Mouse (Mus musculus) kidney, adult 2 months (tissue): ENCODE measurements around the gene Gm8947.
"Not testable (repeated sequence)": the region's sequence is repeated elsewhere in the genome, so short reads cannot be mapped to it uniquely, and the experiment has no call there.

ENCODE experiments used
- CTCF ChIP-seq: fragments of 200-500 bp; conservative IDR thresholded peaks from 2 replicates; pipeline ENCODE4 v1.5.1; 2011; ENCODE audit warnings: low read depth, mild to moderate bottlenecking, control low read depth, low read length, moderate library complexity, mixed read lengths; ENCODE audit not compliant: insufficient read depth, insufficient read length
- POLR2A ChIP-seq: fragments of 200-500 bp; IDR thresholded peaks from one replicate; pipeline ENCODE4 v1.6.1; 2011; ENCODE audit warnings: low read depth, low read length, control low read depth

- not testable (repeated sequence) for TF ChIP-seq CTCF, POLR2A
These were observed 563 bp downstream of the Gm8947 start for GRCm38 (mm10) chr1:151192739-151193138.
